Mouse (Mus musculus): Measurements from ENCODE around the gene Plcb4. TPM values are rescaled to one million over a fixed set of nuclear protein-coding genes. Genes with fewer than 3 reads are reported as not detected.

Plcb4 gene
- polyA plus RNA-seq, 1 experiment from 2014 or later = 16.4 TPM

- WGBS = 53% methylated on average over 4 of the region's 4 CpGs
- H3K9ac ChIP-seq (ENCODE audit: low read length) = no peak overlapping the region
- no peaks in the 10 kb centered on the region for H3K4me1 ChIP-seq (replicated peaks; ENCODE audit: control insufficient read depth, insufficient read depth, low read length)
- no peaks in the 10 kb centered on the region for H3K27me3 ChIP-seq (ENCODE audit: control insufficient read depth, insufficient read depth, low read depth, low read length)
- no peaks in the 10 kb centered on the region for H3K36me3 ChIP-seq (ENCODE audit: control insufficient read depth, insufficient read depth, low read length)
- H3K27ac ChIP-seq (ENCODE audit: low read length) = no peak overlapping the region
- H3K4me3 ChIP-seq (ENCODE audit: low read length) = no peak overlapping the region
- no peaks in the 10 kb centered on the region for H3K9me3 ChIP-seq (ENCODE audit: control insufficient read depth, low read length)
- H3K4me2 ChIP-seq (ENCODE audit: low read depth, low read length) = no peak overlapping the region
- ATAC-seq (ENCODE audit: low read depth) = no peak
These were observed 2.0 kb downstream of the Plcb4 start for GRCm38 (mm10) chr2:135660816-135661215.

- WGBS = 88% methylated on average over 1 of the region's 1 CpGs
- Histone ChIP-seq H3K9ac (ENCODE audit: low read length) (no peak overlapping the region), H3K9me3 (ENCODE audit: control insufficient read depth, low read length) (no peaks in the 10 kb centered on the region), H3K27ac (ENCODE audit: low read length) (no peak overlapping the region), H3K27me3 (ENCODE audit: control insufficient read depth, insufficient read depth, low read depth, low read length) (no peaks in the 10 kb centered on the region), H3K4me1 (replicated peaks; ENCODE audit: control insufficient read depth, insufficient read depth, low read length) (no peaks in the 10 kb centered on the region), H3K4me3 (ENCODE audit: low read length) (no peak overlapping the region), H3K36me3 (ENCODE audit: control insufficient read depth, insufficient read depth, low read length) (no peaks in the 10 kb centered on the region), H3K4me2 (ENCODE audit: low read depth, low read length) (no peak overlapping the region)
- no peak for ATAC-seq (ENCODE audit: low read depth)
These were observed 5.0 kb downstream of the Plcb4 start for GRCm38 (mm10) chr2:135663785-135664184.

GRCm38 (mm10) chr2:135667496-135667895 is 8.7 kb downstream of the Plcb4 start:
- H3K4me1 ChIP-seq (replicated peaks; ENCODE audit: control insufficient read depth, insufficient read depth, low read length) = 0 out of 2 replicates have a peak, but pooled peaks cover under 1% of the 10 kb centered on the region
- no peaks in the 10 kb centered on the region for H3K27me3 ChIP-seq (ENCODE audit: control insufficient read depth, insufficient read depth, low read depth, low read length)
- no peak overlapping the region for H3K9ac ChIP-seq (ENCODE audit: low read length)
- H3K4me3 ChIP-seq (ENCODE audit: low read length) = no peak overlapping the region
- H3K27ac ChIP-seq (ENCODE audit: low read length) = no peak overlapping the region
- no peak overlapping the region for H3K4me2 ChIP-seq (ENCODE audit: low read depth, low read length)
- H3K9me3 ChIP-seq (ENCODE audit: control insufficient read depth, low read length) = no peaks in the 10 kb centered on the region
- ATAC-seq (ENCODE audit: low read depth) = no peak
- no peaks in the 10 kb centered on the region for H3K36me3 ChIP-seq (ENCODE audit: control insufficient read depth, insufficient read depth, low read length)
- WGBS = 87% methylated on average over 2 of the region's 2 CpGs

DNA sequence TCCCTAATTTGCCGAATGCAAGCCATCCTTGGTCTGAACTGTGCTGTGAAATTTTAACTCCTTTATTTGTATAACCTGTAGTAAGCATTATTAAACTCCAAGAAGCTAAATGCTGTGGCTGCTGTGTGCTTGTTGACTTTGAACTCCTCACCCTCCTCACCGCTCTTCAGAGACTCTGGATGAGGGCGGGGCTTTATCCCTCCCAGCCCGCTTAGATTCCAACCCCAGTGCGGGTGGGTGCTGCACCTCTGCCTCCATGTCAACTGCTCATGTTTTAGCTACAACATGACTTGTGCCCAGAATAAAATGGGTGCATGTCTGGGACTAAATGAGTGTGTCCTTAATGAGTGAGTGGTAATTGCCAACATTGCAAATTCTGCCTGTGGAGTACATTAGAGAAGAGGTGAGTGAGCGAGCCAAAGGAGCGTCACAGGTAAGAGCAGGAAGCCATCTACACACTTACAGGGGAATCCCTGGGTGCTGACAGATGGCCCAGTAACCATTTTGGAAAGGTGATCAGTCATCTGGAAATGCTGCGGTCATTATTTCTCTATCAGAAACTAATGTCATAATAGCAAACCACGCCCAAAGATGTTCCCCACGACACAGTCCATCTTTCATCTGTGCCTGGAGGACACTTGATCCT is 13.8 kb downstream of the Plcb4 start:
- H3K9ac ChIP-seq (ENCODE audit: low read length) = no peak overlapping the region
- WGBS = 56% methylated on average over 10 of the region's 10 CpGs
- peak; percentile 62 for ATAC-seq (ENCODE audit: low read depth)

GRCm38 (mm10) chr2:135673649-135674048 is 14.8 kb downstream of the Plcb4 start:
- Histone ChIP-seq H3K9me3 (ENCODE audit: control insufficient read depth, low read length) (no peaks in the 10 kb centered on the region), H3K27me3 (ENCODE audit: control insufficient read depth, insufficient read depth, low read depth, low read length) (no peaks in the 10 kb centered on the region), H3K4me1 (replicated peaks; ENCODE audit: control insufficient read depth, insufficient read depth, low read length) (0 out of 2 replicates have a peak, but pooled peaks cover 3% of the 10 kb centered on the region), H3K9ac (ENCODE audit: low read length) (no peak overlapping the region), H3K27ac (ENCODE audit: low read length) (no peak overlapping the region), H3K4me3 (ENCODE audit: low read length) (no peak overlapping the region), H3K36me3 (ENCODE audit: control insufficient read depth, insufficient read depth, low read length) (no peaks in the 10 kb centered on the region), H3K4me2 (ENCODE audit: low read depth, low read length) (no peak overlapping the region)
- 84% methylated on average over 8 of the region's 8 CpGs for WGBS
- ATAC-seq (ENCODE audit: low read depth) = no peak

More for the DNA sequence above, 13.8 kb downstream of the Plcb4 start:
- no peaks in the 10 kb centered on the region for H3K27me3 ChIP-seq (ENCODE audit: control insufficient read depth, insufficient read depth, low read depth, low read length)
- 0 out of 2 replicates have a peak, but pooled peaks cover 3% of the 10 kb centered on the region for H3K4me1 ChIP-seq (replicated peaks; ENCODE audit: control insufficient read depth, insufficient read depth, low read length)
- H3K4me3 ChIP-seq (ENCODE audit: low read length) = no peak overlapping the region
- no peaks in the 10 kb centered on the region for H3K36me3 ChIP-seq (ENCODE audit: control insufficient read depth, insufficient read depth, low read length)
- H3K27ac ChIP-seq (ENCODE audit: low read length) = no peak overlapping the region
- H3K9me3 ChIP-seq (ENCODE audit: control insufficient read depth, low read length) = no peaks in the 10 kb centered on the region
- H3K4me2 ChIP-seq (ENCODE audit: low read depth, low read length) = no peak overlapping the region

GRCm38 (mm10) chr2:135675284-135675683 is 16.5 kb downstream of the Plcb4 start:
- H3K9ac ChIP-seq (ENCODE audit: low read length) = no peak overlapping the region
- no peaks in the 10 kb centered on the region for H3K36me3 ChIP-seq (ENCODE audit: control insufficient read depth, insufficient read depth, low read length)
- WGBS = 81% methylated on average over 5 of the region's 5 CpGs

DNA sequence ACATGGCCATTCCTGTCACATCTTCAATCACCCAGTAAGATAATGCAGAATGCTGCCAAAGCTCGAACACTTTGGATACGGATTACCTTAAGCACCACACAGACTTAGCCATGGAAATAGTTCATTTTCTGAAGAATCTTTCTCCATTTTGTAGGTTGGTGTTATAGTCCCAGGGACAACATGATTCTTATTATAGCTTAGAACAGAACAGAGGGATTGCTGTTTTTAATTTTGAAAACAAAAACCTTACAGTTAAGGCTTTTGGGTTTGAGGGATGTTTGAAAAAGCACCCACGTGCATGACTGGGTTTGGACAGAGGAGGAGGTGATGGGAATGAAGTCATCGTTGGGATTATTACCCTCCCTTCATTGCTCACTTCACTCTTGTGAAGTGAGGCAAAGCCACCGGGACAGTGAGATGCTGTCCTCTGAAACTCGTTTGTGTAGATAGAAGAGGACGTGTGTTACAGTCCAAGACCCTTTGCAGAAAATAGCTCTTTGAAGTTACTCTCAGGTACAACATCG is 18.2 kb downstream of the Plcb4 start:
- 63% methylated on average over 8 of the region's 8 CpGs for WGBS
- no peaks in the 10 kb centered on the region for H3K36me3 ChIP-seq (ENCODE audit: control insufficient read depth, insufficient read depth, low read length)
- peaks cover 13% of the 10 kb centered on the region for H3K4me1 ChIP-seq (replicated peaks; ENCODE audit: control insufficient read depth, insufficient read depth, low read length)
- H3K9me3 ChIP-seq (ENCODE audit: control insufficient read depth, low read length) = no peaks in the 10 kb centered on the region
- no peak overlapping the region for H3K9ac ChIP-seq (ENCODE audit: low read length)
- no peak for ATAC-seq (ENCODE audit: low read depth)
- H3K4me2 ChIP-seq (ENCODE audit: low read depth, low read length) = no peak overlapping the region
- H3K4me3 ChIP-seq (ENCODE audit: low read length) = no peak overlapping the region
- H3K27me3 ChIP-seq (ENCODE audit: control insufficient read depth, insufficient read depth, low read depth, low read length) = no peaks in the 10 kb centered on the region
- H3K27ac ChIP-seq (ENCODE audit: low read length) = no peak overlapping the region

More at GRCm38 (mm10) chr2:135675284-135675683, 16.5 kb downstream of the Plcb4 start:
- no peak overlapping the region for H3K4me2 ChIP-seq (ENCODE audit: low read depth, low read length)
- no peak for ATAC-seq (ENCODE audit: low read depth)
- H3K4me1 ChIP-seq (replicated peaks; ENCODE audit: control insufficient read depth, insufficient read depth, low read length) = peaks cover 9% of the 10 kb centered on the region
- no peaks in the 10 kb centered on the region for H3K9me3 ChIP-seq (ENCODE audit: control insufficient read depth, low read length)
- no peak overlapping the region for H3K27ac ChIP-seq (ENCODE audit: low read length)
- no peaks in the 10 kb centered on the region for H3K27me3 ChIP-seq (ENCODE audit: control insufficient read depth, insufficient read depth, low read depth, low read length)
- H3K4me3 ChIP-seq (ENCODE audit: low read length) = no peak overlapping the region

DNA sequence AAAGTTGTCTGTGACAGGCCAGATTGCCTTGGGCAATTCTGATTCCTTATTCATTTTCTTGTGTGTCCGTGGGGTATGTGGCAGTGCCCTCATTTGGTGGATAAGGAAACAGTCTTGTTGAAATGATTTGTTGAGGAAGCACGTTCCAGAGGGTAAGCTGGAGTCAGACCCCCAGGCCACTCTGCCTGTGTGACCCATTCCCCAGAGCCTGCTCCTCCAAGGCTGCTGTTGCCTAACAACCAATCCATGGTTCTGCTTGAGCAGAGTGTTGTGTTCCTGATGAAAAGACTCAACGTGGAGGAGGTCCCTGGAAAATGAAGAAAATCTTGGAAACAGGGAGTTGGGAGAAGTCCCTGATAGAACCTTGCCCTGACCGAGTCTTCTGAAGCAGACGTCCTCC is 18.8 kb downstream of the Plcb4 start:
- Histone ChIP-seq H3K27ac (ENCODE audit: low read length) (no peak overlapping the region), H3K9me3 (ENCODE audit: control insufficient read depth, low read length) (no peaks in the 10 kb centered on the region), H3K4me1 (replicated peaks; ENCODE audit: control insufficient read depth, insufficient read depth, low read length) (peaks cover 11% of the 10 kb centered on the region), H3K27me3 (ENCODE audit: control insufficient read depth, insufficient read depth, low read depth, low read length) (no peaks in the 10 kb centered on the region), H3K4me3 (ENCODE audit: low read length) (no peak overlapping the region), H3K9ac (ENCODE audit: low read length) (no peak overlapping the region), H3K4me2 (ENCODE audit: low read depth, low read length) (no peak overlapping the region), H3K36me3 (ENCODE audit: control insufficient read depth, insufficient read depth, low read length) (no peaks in the 10 kb centered on the region)
- 72% methylated on average over 5 of the region's 5 CpGs for WGBS
- no peak for ATAC-seq (ENCODE audit: low read depth)

DNA sequence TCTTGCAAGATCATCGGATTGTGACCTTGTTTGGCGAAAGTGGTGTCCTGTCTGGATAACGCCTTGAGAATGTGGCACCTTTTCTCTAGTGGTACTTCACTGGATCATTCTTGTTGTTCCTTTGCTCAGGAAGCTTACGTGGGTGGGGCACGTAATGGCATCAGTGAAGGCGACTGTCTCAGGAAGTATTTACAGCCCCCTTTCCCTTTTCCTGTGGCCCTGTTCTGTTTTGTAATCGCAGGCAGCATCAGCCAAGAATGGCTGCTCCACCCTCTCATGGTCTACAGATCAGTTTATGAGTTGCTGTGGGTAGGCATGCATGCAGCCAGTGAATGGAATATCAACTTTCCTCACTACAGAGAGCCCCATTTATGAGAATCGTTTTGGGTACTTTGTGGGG is 21.2 kb downstream of the Plcb4 start:
- WGBS = 63% methylated on average over 8 of the region's 8 CpGs
- Histone ChIP-seq H3K9ac (ENCODE audit: low read length) (no peak overlapping the region), H3K9me3 (ENCODE audit: control insufficient read depth, low read length) (no peaks in the 10 kb centered on the region), H3K4me2 (ENCODE audit: low read depth, low read length) (no peak overlapping the region), H3K4me3 (ENCODE audit: low read length) (no peak overlapping the region), H3K4me1 (replicated peaks; ENCODE audit: control insufficient read depth, insufficient read depth, low read length) (peaks cover 10% of the 10 kb centered on the region), H3K27ac (ENCODE audit: low read length) (peak overlapping the region; percentile 9), H3K36me3 (ENCODE audit: control insufficient read depth, insufficient read depth, low read length) (no peaks in the 10 kb centered on the region), H3K27me3 (ENCODE audit: control insufficient read depth, insufficient read depth, low read depth, low read length) (no peaks in the 10 kb centered on the region)
- ATAC-seq (ENCODE audit: low read depth) = no peak
